Mouse (Mus musculus): Measurements from ENCODE around the gene Arf3.
"Not testable (repeated sequence)": the region's sequence is repeated elsewhere in the genome, so short reads cannot be mapped to it uniquely, and the experiment has no call there.

Arf3 gene

DNA sequence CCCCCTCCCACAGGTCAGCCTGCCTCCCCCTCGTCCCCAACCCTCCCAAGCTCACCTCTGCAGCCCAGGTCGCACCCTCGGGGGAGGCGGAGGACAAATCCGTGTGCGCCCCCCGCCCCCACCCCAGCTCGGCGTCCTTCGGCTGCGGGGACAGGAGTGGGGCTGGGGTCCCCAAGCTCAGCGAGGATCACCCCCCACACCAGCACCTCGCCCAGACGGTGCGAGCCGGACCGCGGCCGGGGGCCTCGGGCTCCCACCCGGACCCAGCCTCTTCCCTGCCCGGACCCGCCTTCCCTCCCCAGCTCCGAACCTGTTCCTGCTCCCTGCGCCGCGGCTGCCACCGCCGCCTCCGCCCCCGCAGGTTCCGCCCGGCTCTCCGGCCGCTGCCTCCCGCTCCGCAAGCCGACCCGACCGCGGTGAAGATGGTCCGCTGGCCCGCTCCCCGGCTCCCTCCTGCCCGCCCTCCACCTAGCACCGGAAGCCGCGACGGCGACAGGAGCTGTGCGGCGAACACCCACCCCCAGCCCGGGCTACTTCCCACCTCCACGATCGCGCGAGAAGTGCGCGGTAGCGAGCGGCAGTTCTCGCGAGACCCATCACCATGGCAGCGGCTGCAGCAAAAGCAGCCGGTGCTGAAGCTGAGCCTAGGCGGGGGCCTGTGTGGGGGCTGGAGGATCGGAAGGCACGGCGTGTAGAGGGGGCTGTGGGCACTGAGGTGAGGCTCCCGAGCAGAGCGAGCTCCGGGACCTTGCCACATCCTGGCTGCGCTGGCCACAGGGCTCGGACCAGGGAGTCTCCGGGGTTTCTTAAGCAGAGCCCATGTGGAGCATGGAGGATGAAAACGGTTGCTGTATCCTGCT lies at the start of gene Arf3:
Gene Arf3 (minus strand): TSS at position 545 of the 860 bp plus-strand sequence.
- peak; percentile 98 for DNase-seq (ENCODE audit: low read depth, low spot score)

DNA sequence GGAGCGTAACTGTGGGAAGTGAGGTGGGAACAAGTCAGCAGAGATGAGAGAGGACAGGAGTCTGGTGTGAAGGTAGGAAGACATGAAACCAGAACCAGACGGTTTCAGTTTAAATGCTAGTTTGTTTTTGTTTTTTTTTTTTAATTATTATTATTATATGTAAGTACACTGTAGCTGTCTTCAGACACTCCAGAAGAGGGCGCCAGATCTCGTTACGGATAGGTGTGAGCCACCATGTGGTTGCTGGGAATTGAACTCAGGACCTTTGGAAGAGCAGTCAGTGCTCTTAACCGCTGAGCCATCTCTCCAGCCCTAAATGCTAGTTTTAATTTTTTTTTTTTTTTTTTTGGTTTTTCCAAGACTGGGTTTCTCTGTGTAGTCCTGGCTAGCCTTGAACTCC lies 47.2 kb upstream of the Arf3 start:
- DNase-seq (ENCODE audit: low read depth, low spot score): not testable (repeated sequence)

- DNase-seq (ENCODE audit: low read depth, low spot score): no peak
These were observed 46.4 kb upstream of the Arf3 start, which contains the start of gene Ddn for GRCm38 (mm10) chr15:98809390-98809789. TSS of gene Ddn (minus strand) at chr15:98809490.

GRCm38 (mm10) chr15:98808651-98809134 lies 45.7 kb upstream of the Arf3 start:
- no peak for DNase-seq (ENCODE audit: low read depth, low spot score)

DNA sequence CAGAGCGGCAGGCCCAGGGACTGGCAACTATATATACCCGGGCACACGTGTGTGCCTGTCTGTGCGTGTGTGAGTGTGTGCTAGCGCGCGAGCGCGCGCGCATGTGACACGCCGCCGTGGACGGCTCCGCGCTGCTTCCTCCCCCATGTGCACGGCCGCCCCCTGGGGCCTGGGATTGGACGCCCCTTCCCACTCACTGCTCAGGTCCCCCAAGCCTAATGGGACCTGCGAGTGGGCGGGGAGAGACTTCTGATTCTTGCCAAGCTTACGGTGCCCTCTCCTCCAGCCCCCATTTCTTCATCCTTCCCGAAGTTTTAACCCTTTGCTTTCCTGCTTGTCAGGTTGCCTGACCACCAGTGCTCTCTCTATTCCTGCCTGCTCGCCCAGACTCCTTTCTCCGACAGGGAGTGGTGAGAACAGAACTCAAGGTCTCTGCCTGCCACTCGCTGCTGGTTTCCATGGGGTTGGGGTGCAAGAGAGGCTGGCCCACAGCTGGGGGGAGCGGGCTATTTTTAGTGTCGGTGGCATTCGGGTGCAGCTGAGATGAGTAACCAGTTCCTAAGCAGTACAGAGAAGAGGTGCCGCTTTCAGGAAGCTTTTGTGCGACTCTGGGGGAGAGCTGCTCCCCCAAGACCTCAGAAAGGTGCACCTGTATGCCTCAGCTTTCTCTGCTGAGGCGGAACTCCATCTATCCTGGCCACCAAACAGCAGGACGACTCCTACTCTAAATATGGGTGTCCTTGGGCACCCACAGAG lies 45.1 kb upstream of the Arf3 start:
- peak; percentile 80 for DNase-seq (ENCODE audit: low read depth, low spot score)

DNA sequence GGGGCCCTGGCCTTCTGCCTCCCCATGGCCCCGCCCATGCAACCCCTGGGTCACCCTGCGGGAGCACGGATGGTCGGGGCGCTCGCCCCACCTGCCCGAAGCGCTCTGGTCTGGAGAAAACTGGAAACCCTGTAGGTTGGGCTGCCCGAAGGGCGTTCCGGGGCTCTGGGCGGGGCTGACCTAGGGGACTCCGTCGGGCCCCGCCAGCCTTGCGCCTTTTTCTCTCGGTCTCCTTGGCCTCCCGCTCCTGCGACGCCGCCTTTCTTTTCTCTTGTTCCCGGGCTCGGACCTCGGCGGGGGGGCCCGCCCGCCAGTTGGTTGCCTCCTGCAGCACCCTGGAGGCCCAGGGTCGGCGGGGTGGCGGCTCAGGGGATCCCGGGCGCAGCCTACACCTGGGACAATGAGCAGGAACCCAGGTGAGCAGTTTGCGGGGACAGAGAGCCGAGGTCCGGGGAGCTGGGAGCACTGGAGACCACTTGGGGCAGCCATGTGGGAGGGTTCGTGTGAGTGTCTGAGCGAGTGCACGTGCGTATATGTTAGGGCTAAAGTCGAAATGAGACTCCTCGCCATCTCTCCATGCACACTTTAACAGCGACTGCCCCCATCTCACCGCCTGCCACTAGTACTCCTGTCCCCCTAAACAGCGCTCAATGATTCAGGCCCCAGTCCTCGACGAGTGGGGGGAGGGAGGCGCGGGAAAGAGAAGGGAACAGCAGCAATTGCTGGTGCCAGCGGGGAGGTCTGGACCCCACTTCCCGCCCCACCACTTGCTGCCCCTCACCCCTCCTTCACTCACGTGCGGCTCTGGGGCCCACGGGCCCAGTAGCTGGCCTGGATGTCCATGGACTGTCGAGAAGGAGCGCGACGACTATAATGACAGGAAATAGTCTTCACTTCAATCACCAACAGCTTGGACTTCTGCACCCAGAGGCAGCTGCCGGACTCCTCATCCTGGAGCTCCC lies 44.1 kb upstream of the Arf3 start:
- DNase-seq (ENCODE audit: low read depth, low spot score): no peak

GRCm38 (mm10) chr15:98806071-98806808 lies 43.2 kb upstream of the Arf3 start:
- no peak for DNase-seq (ENCODE audit: low read depth, low spot score)

GRCm38 (mm10) chr15:98805324-98806040 lies 42.5 kb upstream of the Arf3 start:
- peak; percentile 49 for DNase-seq (ENCODE audit: low read depth, low spot score)

- peak; percentile 71 for DNase-seq (ENCODE audit: low read depth, low spot score)
These were observed 41.0 kb upstream of the Arf3 start for GRCm38 (mm10) chr15:98804054-98804453.

GRCm38 (mm10) chr15:98802926-98803325 lies 39.9 kb upstream of the Arf3 start:
- no peak for DNase-seq (ENCODE audit: low read depth, low spot score)

DNA sequence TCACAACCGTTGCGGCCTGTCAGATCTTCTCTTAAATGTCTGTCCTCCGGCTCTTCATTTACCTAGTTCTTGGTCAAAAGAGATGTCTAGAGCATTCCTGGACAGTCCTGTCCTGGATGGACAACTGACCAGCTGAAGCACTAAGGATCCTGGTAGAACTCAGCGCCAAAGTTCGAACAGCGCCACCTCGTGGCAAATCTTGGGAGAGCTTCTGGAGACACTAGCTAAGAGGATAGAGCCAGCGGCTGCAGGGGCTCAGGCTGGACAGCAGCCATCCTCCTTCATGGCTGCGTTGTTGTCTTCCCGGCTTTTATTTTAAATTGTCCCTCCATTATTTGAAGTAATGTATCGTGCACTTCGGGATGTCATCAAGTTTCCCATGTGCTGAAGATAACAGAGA lies 36.4 kb upstream of the Arf3 start:
- DNase-seq (ENCODE audit: low read depth, low spot score): peak; percentile 65

GRCm38 (mm10) chr15:98798903-98799302 lies 35.9 kb upstream of the Arf3 start:
- DNase-seq (ENCODE audit: low read depth, low spot score): no peak

- DNase-seq (ENCODE audit: low read depth, low spot score): no peak
These were observed 35.0 kb upstream of the Arf3 start for GRCm38 (mm10) chr15:98797835-98798492.

- DNase-seq (ENCODE audit: low read depth, low spot score): no peak
These were observed 34.0 kb upstream of the Arf3 start for GRCm38 (mm10) chr15:98796803-98797595.

DNA sequence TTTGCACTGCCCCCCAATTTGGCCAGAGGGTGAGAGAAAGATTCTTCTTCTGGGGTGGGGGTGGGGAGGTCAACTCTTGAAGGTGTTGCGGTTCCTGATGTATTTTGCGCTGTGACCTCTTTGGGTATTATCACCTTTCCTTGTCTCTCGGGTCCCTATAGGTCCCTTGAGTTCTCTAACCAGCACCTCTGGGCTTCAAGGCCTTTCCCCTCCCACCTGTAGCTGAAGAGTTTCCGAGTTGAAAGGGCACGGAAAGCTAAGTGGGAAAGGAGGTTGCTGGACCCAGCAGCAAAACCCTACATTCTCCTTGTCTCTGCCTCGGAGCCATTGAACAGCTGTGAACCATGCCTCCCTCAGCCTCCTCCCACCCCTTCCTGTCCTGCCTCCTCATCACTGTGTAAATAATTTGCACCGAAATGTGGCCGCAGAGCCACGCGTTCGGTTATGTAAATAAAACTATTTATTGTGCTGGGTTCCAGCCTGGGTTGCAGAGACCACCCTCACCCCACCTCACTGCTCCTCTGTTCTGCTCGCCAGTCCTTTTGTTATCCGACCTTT lies 30.2 kb upstream of the Arf3 start:
- no peak for DNase-seq (ENCODE audit: low read depth, low spot score)

DNA sequence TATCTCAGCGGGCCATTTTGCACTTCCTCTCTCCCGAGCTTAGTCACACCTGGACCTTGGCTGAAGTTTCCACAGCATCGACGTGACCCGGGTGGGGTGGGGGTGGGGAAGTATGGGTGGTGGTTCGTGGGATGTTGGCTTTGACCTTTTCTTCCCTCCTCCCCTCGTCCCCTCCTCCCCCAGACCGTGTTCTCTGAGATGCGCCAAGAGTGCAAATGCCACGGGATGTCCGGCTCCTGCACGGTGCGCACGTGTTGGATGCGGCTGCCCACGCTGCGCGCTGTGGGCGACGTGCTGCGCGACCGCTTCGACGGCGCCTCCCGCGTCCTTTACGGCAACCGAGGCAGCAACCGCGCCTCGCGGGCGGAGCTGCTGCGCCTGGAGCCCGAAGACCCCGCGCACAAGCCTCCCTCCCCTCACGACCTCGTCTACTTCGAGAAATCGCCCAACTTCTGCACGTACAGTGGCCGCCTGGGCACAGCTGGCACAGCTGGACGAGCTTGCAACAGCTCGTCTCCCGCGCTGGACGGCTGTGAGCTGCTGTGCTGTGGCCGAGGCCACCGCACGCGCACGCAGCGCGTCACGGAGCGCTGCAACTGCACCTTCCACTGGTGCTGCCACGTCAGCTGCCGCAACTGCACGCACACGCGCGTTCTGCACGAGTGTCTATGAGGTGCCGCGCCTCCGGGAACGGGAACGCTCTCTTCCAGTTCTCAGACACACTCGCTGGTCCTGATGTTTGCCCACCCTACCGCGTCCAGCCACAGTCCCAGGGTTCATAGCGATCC lies 29.4 kb upstream of the Arf3 start:
- DNase-seq (ENCODE audit: low read depth, low spot score): peak; percentile 55

- DNase-seq (ENCODE audit: low read depth, low spot score): no peak
These were observed 28.8 kb upstream of the Arf3 start for GRCm38 (mm10) chr15:98791771-98792170.
